Mouse (Mus musculus): ENCODE results near the gene Gm49661. TPM values are rescaled to one million over a fixed set of nuclear protein-coding genes. Genes with fewer than 3 reads are reported as not detected.

The Gm49661 gene
- polyA plus RNA-seq, 1 experiment from 2014 or later, result not detected

- Histone ChIP-seq H3K9me3 (replicated peaks) (no peaks in the 10 kb centered on the region), H3K27me3 (no peaks in the 10 kb centered on the region), H3K4me2 (replicated peaks) (peak overlapping the region; percentile 87), H3K9ac (peak overlapping the region; percentile 73), H3K4me1 (peaks cover 33% of the 10 kb centered on the region), H3K36me3 (peaks cover 14% of the 10 kb centered on the region), H3K27ac (replicated peaks) (peak overlapping the region; percentile 82), H3K4me3 (replicated peaks) (peak overlapping the region; percentile 67)
- under 1% methylated on average over 41 of the region's 41 CpGs for WGBS
- peak; percentile 91 for ATAC-seq (ENCODE audit: insufficient number of reproducible peaks, low FRiP score, low TSS enrichment, low read depth)
Measured at GRCm38 (mm10) chr8:84965731-84966291, 3.4 kb downstream of the Gm49661 start.

GRCm38 (mm10) chr8:84963952-84964351 is 5.3 kb downstream of the Gm49661 start:
- no peak overlapping the region for H3K27ac ChIP-seq (replicated peaks)
- no peak overlapping the region for H3K4me3 ChIP-seq (replicated peaks)
- H3K9me3 ChIP-seq (replicated peaks), result no peaks in the 10 kb centered on the region
- peaks cover 27% of the 10 kb centered on the region for H3K4me1 ChIP-seq
- no peaks in the 10 kb centered on the region for H3K27me3 ChIP-seq
- peaks cover 22% of the 10 kb centered on the region for H3K36me3 ChIP-seq
- H3K4me2 ChIP-seq (replicated peaks), result no peak overlapping the region
- 88% methylated on average over 4 of the region's 4 CpGs for WGBS
- ATAC-seq (ENCODE audit: insufficient number of reproducible peaks, low FRiP score, low TSS enrichment, low read depth), result no peak
- no peak overlapping the region for H3K9ac ChIP-seq

GRCm38 (mm10) chr8:84959811-84960210 is 9.4 kb downstream of the Gm49661 start:
- Histone ChIP-seq H3K27me3 (no peaks in the 10 kb centered on the region), H3K9ac (no peak overlapping the region), H3K4me1 (peaks cover 1% of the 10 kb centered on the region; the same call in 1 of the 2 replicates), H3K27ac (replicated peaks) (no peak overlapping the region), H3K4me2 (replicated peaks) (no peak overlapping the region), H3K4me3 (replicated peaks) (no peak overlapping the region), H3K36me3 (peaks cover 39% of the 10 kb centered on the region), H3K9me3 (replicated peaks) (no peaks in the 10 kb centered on the region)
- ATAC-seq (ENCODE audit: insufficient number of reproducible peaks, low FRiP score, low TSS enrichment, low read depth), result no peak
- WGBS, result 87% methylated on average over 7 of the region's 7 CpGs

- ATAC-seq (ENCODE audit: insufficient number of reproducible peaks, low FRiP score, low TSS enrichment, low read depth), result no peak
- Histone ChIP-seq H3K36me3 (peaks cover 35% of the 10 kb centered on the region), H3K4me2 (replicated peaks) (no peak overlapping the region), H3K4me1 (no peaks in the 10 kb centered on the region), H3K27me3 (peaks cover 5% of the 10 kb centered on the region), H3K9me3 (replicated peaks) (no peaks in the 10 kb centered on the region), H3K4me3 (replicated peaks) (no peak overlapping the region), H3K27ac (replicated peaks) (no peak overlapping the region), H3K9ac (no peak overlapping the region)
- 51% methylated on average over 2 of the region's 2 CpGs for WGBS
Measured at GRCm38 (mm10) chr8:84956768-84957167, 12.5 kb downstream of the Gm49661 start.

- no peak overlapping the region; the same call in 1 of the 2 replicates for H3K4me2 ChIP-seq (replicated peaks)
- no peak for ATAC-seq (ENCODE audit: insufficient number of reproducible peaks, low FRiP score, low TSS enrichment, low read depth)
- H3K27me3 ChIP-seq, result peaks cover 28% of the 10 kb centered on the region
- H3K9me3 ChIP-seq (replicated peaks), result no peaks in the 10 kb centered on the region
- 7% methylated on average over 18 of the region's 18 CpGs for whole genome bisulfite sequencing
- H3K27ac ChIP-seq (replicated peaks), result no peak overlapping the region
- no peaks in the 10 kb centered on the region for H3K4me1 ChIP-seq
- H3K9ac ChIP-seq, result no peak overlapping the region
- no peak overlapping the region for H3K4me3 ChIP-seq (replicated peaks)
- H3K36me3 ChIP-seq, result peaks cover 12% of the 10 kb centered on the region
Measured at GRCm38 (mm10) chr8:84952612-84953255, 16.5 kb downstream of the Gm49661 start.

- WGBS, result 15% methylated on average over 12 of the region's 12 CpGs
- no peak for ATAC-seq (ENCODE audit: insufficient number of reproducible peaks, low FRiP score, low TSS enrichment, low read depth)
- Histone ChIP-seq H3K4me1 (peaks cover 16% of the 10 kb centered on the region), H3K4me2 (replicated peaks) (no peak overlapping the region), H3K9ac (no peak overlapping the region), H3K27me3 (peaks cover 55% of the 10 kb centered on the region), H3K4me3 (replicated peaks) (no peak overlapping the region), H3K27ac (replicated peaks) (no peak overlapping the region), H3K9me3 (replicated peaks) (no peaks in the 10 kb centered on the region), H3K36me3 (no peaks in the 10 kb centered on the region)
Measured at GRCm38 (mm10) chr8:84949753-84950152, 19.5 kb downstream of the Gm49661 start.

GRCm38 (mm10) chr8:84947241-84947545 is 22.0 kb downstream of the Gm49661 start:
- no peak overlapping the region for H3K27ac ChIP-seq (replicated peaks)
- H3K4me3 ChIP-seq (replicated peaks), result no peak overlapping the region
- H3K9me3 ChIP-seq (replicated peaks), result no peaks in the 10 kb centered on the region
- H3K4me2 ChIP-seq (replicated peaks), result no peak overlapping the region
- H3K27me3 ChIP-seq, result peaks cover 71% of the 10 kb centered on the region
- 13% methylated on average over 9 of the region's 9 CpGs for WGBS
- no peaks in the 10 kb centered on the region for H3K36me3 ChIP-seq
- H3K9ac ChIP-seq, result no peak overlapping the region
- ATAC-seq (ENCODE audit: insufficient number of reproducible peaks, low FRiP score, low TSS enrichment, low read depth), result no peak
- H3K4me1 ChIP-seq, result peaks cover 21% of the 10 kb centered on the region

GRCm38 (mm10) chr8:84946528-84947240 is 22.5 kb downstream of the Gm49661 start, which contains the start of gene Rtbdn:
Rtbdn (plus strand) TSS chr8:84946991.
- peak within 1 kb of the TSS; percentile 75 for H3K4me2 ChIP-seq (replicated peaks)
- ATAC-seq (ENCODE audit: insufficient number of reproducible peaks, low FRiP score, low TSS enrichment, low read depth), result no peak
- no peaks in the 10 kb centered on the region for H3K36me3 ChIP-seq
- H3K9me3 ChIP-seq (replicated peaks), result no peaks in the 10 kb centered on the region
- no peak within 1 kb of the TSS for H3K27ac ChIP-seq (replicated peaks)
- peak within 1 kb of the TSS; percentile 40 for H3K4me3 ChIP-seq (replicated peaks)
- H3K9ac ChIP-seq, result no peak within 1 kb of the TSS
- WGBS, result 8% methylated on average over 17 of the region's 17 CpGs
- H3K27me3 ChIP-seq, result peaks cover 70% of the 10 kb centered on the region
- H3K4me1 ChIP-seq, result peaks cover 21% of the 10 kb centered on the region

- peak overlapping the region; percentile 40 for H3K4me3 ChIP-seq (replicated peaks)
- peaks cover 21% of the 10 kb centered on the region for H3K4me1 ChIP-seq
- H3K27me3 ChIP-seq, result peaks cover 70% of the 10 kb centered on the region
- H3K36me3 ChIP-seq, result no peaks in the 10 kb centered on the region
- no peaks in the 10 kb centered on the region for H3K9me3 ChIP-seq (replicated peaks)
- no peak overlapping the region for H3K9ac ChIP-seq
- H3K27ac ChIP-seq (replicated peaks), result no peak overlapping the region
- H3K4me2 ChIP-seq (replicated peaks), result peak overlapping the region; percentile 75
- ATAC-seq (ENCODE audit: insufficient number of reproducible peaks, low FRiP score, low TSS enrichment, low read depth), result 0 out of 2 replicates have a peak, but pooled peaks have one; percentile 7
- WGBS, result under 1% methylated on average over 45 of the region's 67 CpGs
Measured at GRCm38 (mm10) chr8:84945633-84946527, 23.4 kb downstream of the Gm49661 start.

- no peak; the same call in 1 of the 2 replicates for ATAC-seq (ENCODE audit: insufficient number of reproducible peaks, low FRiP score, low TSS enrichment, low read depth)
- H3K9me3 ChIP-seq (replicated peaks), result no peaks in the 10 kb centered on the region
- no peak overlapping the region for H3K27ac ChIP-seq (replicated peaks)
- H3K27me3 ChIP-seq, result peaks cover 64% of the 10 kb centered on the region
- H3K4me2 ChIP-seq (replicated peaks), result peak overlapping the region; percentile 75
- H3K9ac ChIP-seq, result no peak overlapping the region
- H3K36me3 ChIP-seq, result no peaks in the 10 kb centered on the region
- H3K4me3 ChIP-seq (replicated peaks), result peak overlapping the region; percentile 40
- H3K4me1 ChIP-seq, result peaks cover 21% of the 10 kb centered on the region
- WGBS, result 5% methylated on average over 11 of the region's 11 CpGs
Measured at GRCm38 (mm10) chr8:84945235-84945632, 24.0 kb downstream of the Gm49661 start.
